Mouse (Mus musculus) lung, embryonic 14.5 days (tissue): Measurements from ENCODE around the gene Gm21974. TPM values are rescaled to one million over a fixed set of nuclear protein-coding genes. Genes with fewer than 3 reads are reported as not detected.
A peak's percentile ranks its signal among the peaks of the same experiment; 100 is the strongest.

Experiments
- ATAC-seq: fragments of 200-750 bp; cut with Nextera tagmentation; 2 replicates; pipeline ENCODE4 v1.8.0; 2017; ENCODE audit warnings: mild to moderate bottlenecking, moderate TSS enrichment, moderate library complexity; ENCODE audit not compliant: insufficient read depth
- DNase-seq: peaks from one replicate; pipeline ENCODE4 v3.0.0-alpha.2; 2015
- H3K27ac ChIP-seq: fragments of 300-500 bp; sonication (generic); 2 replicates; pipeline ENCODE4 v1.5.1; 2014; ENCODE audit warnings: low read depth, mild to moderate bottlenecking, moderate library complexity
- H3K27me3 ChIP-seq: fragments of 300-500 bp; sonication (generic); 2 replicates; pipeline ENCODE4 v1.6.1; 2014; ENCODE audit warnings: low read length, control low read depth; ENCODE audit not compliant: insufficient read depth
- H3K36me3 ChIP-seq: fragments of 300-500 bp; sonication (generic); 2 replicates; pipeline ENCODE4 v1.6.1; 2014; ENCODE audit warnings: control low read depth; ENCODE audit not compliant: insufficient read depth
- H3K4me1 ChIP-seq: fragments of 300-500 bp; sonication (generic); 2 replicates; pipeline ENCODE4 v1.6.1; 2014; ENCODE audit warnings: antibody characterized with exemption, control low read depth; ENCODE audit not compliant: insufficient read depth
- H3K4me2 ChIP-seq: fragments of 300-500 bp; sonication (generic); 2 replicates; pipeline ENCODE4 v1.6.1; 2014; ENCODE audit warnings: mild to moderate bottlenecking
- H3K4me3 ChIP-seq: fragments of 300-500 bp; sonication (generic); 2 replicates; pipeline ENCODE4 v1.5.1; 2014; ENCODE audit warnings: low read depth, low read length
- H3K9ac ChIP-seq: fragments of 300-500 bp; sonication (generic); 2 replicates; pipeline ENCODE4 v1.6.1; 2014
- H3K9me3 ChIP-seq: fragments of 300-500 bp; sonication (generic); 2 replicates; pipeline ENCODE4 v1.6.1; 2016; ENCODE audit warnings: low read depth, low read length, control low read depth
- CTCF ChIP-seq: IDR thresholded peaks from 2 replicates; pipeline ENCODE4 v1.5.1; 2016; ENCODE audit warnings: antibody characterized with exemption, low read depth
- WGBS: fragments of 180-500 bp; shearing (Covaris S2); extraction: QIAGEN DNeasy Blood & Tissue Kit; methylation state at CpG from one replicate; pipeline ENCODE4 v1.1.7; 2014; 5-methylcytosine and 5-hydroxymethylcytosine counted together
- polyA plus RNA-seq: library from polyadenylated mRNA; unstranded; fragments of >200 nt; fragmentation: Nextera tagmentation; extraction: Ambion mirVana; gene quantifications from 2 replicates; pipeline ENCODE4 v1.2.1, GENCODE M21; 2014

Gm21974 gene
- polyA plus RNA-seq, 1 experiment from 2014 or later = not detected

DNA sequence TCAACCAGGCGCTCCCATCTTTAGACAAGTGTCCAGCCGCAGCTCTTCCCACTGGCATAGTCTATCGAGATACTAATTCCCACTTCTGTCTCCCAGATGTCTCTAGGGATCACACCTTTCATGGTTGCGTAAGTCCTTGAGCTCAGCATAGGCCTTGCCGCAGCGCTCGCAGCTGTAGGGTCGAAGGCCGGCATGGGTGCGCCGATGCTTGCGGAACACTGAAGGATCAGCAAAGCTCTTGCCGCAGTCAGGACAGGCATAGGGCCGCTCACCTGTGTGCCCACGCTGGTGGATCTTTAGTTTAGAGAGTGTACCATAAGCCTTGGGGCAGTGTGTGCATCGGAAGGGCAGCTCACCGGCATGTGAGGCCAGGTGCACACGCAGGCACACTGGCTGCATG is 27.6 kb downstream of the Gm21974 start:
- DNase-seq (no peak), ATAC-seq (no peak)
- Histone ChIP-seq H3K4me3 (no peak overlapping the region), H3K27me3 (no peaks in the 10 kb centered on the region), H3K9me3 (no peaks in the 10 kb centered on the region), H3K4me1 (no peaks in the 10 kb centered on the region), H3K36me3 (peaks cover 53% of the 10 kb centered on the region), H3K27ac (no peak overlapping the region), H3K9ac (no peak overlapping the region), H3K4me2 (no peak overlapping the region)
- 96% methylated on average over 18 of the region's 18 CpGs for WGBS
- no peak for TF ChIP-seq CTCF

DNA sequence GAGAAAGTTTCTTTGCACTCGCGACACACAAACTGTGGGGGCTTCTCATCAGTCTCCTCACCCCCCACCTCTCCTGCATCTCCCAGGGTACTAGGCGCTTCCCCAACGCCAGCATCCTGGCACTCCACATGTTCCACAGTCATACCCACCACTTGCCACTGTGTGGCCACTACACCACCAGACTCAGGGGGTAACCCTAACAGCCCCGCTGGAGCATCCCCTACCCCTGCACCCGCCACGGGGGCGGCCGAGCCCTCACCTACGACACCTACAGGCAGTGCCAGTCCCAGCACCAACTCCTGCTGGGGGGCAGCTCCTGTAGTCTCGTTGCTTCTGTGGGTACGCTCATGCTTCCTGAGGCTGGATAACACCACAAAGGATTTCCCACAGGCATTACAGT is 28.8 kb downstream of the Gm21974 start:
- peaks cover 46% of the 10 kb centered on the region for H3K36me3 ChIP-seq
- no peak for TF ChIP-seq CTCF

DNA sequence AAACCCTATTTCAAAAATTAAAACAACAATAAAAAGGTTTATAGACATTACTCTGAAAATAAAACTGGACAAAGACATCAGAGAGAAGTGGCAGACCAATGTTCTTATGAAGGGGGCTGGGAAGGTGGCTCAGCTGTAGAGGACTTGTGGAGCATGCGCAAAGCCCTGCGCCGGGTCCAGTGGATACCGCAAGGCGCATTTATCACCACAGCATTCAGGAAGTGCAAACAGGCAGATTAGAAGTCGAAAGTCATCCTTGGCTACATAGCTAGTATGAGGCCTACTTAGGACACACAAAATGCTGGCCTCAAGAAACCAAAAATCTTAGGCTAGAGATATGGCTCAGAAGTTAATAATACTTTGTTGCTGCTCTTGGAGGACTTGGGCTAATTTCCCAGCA is 37.0 kb downstream of the Gm21974 start:
- no peak overlapping the region for H3K9ac ChIP-seq
- no peaks in the 10 kb centered on the region for H3K27me3 ChIP-seq
- 86% methylated on average over 6 of the region's 6 CpGs for WGBS
- ATAC-seq = no peak
- H3K4me2 ChIP-seq = no peak overlapping the region
- H3K9me3 ChIP-seq = no peaks in the 10 kb centered on the region
- DNase-seq = no peak
- no peaks in the 10 kb centered on the region for H3K36me3 ChIP-seq
- no peak for TF ChIP-seq CTCF
- no peak overlapping the region for H3K27ac ChIP-seq
- H3K4me1 ChIP-seq = no peaks in the 10 kb centered on the region
- no peak overlapping the region for H3K4me3 ChIP-seq

More for the DNA sequence above, 28.8 kb downstream of the Gm21974 start:
- 91% methylated on average over 12 of the region's 12 CpGs for WGBS
- Histone ChIP-seq H3K4me3 (no peak overlapping the region), H3K4me2 (no peak overlapping the region), H3K27ac (no peak overlapping the region), H3K9me3 (no peaks in the 10 kb centered on the region), H3K27me3 (no peaks in the 10 kb centered on the region), H3K9ac (no peak overlapping the region), H3K4me1 (no peaks in the 10 kb centered on the region)
- DNase-seq = no peak
- ATAC-seq = no peak

DNA sequence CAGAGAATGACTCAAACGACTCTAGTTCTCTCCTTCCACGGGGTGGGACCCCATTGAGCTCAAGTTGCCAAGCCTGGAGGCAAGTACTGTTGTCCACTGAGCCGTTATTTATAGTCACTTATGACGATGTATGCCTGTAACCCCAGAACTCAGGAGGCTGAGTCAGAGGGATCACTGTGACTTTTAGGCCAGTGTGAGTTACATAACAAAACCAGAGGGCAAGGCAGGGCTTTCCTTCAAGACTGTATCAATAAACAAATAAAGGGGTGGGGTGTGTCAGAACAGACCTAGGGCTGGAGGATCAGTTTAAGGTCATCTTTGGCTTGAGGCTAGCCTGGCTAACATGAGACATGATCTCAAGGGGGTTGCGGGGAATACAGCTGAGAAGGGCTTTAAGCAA is 44.3 kb downstream of the Gm21974 start:
- H3K9me3 ChIP-seq = no peaks in the 10 kb centered on the region
- H3K4me1 ChIP-seq = no peaks in the 10 kb centered on the region
- H3K4me2 ChIP-seq = no peak overlapping the region
- ATAC-seq (no peak), DNase-seq (no peak)
- no peak overlapping the region for H3K27ac ChIP-seq
- WGBS = 51% methylated on average over 5 of the region's 5 CpGs
- H3K4me3 ChIP-seq = no peak overlapping the region
- no peak for TF ChIP-seq CTCF
- H3K27me3 ChIP-seq = no peaks in the 10 kb centered on the region
- peaks cover 18% of the 10 kb centered on the region; the same call in 1 of the 2 replicates for H3K36me3 ChIP-seq
- no peak overlapping the region for H3K9ac ChIP-seq

DNA sequence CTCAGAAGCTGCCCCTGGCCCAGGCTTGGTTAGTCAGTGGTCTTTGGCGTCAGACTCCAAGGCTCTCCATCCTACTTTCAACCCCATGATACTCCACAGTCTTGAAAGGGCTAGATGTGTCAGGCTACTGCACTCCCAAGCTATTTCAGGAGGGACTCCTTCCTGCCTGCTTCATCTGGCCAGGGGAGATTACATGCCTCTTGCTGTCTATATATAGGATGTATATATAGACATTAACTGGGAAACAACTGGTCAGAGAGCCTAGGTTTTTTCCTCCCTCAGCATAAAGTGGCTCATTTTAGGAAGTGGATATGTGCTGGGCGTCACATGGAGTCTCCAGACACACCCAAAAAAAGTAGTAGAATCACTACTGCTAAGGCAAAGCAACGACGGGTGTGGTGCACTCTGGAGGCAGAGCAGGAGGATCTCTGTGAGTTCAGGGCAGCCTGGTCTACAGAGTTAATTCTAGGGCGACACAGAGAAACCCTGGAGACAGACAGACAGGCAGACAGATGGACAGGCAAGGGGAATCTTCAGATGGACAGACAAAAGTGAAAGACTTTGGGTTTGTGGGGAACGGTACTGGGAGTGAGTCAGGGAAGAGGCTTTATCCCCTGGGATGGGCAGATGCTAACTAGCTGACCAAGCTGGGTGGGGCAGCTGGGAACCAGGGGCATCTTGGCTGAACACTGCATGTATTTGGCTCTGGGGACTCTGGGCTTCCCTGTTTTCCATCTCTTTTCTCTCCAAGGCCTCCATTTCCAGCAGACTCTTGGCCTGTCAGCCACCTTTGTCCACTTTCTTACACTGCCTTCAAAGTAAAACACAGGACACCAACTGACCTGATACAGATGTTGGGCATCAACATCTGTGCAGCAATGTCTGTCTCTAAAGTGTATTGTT is 45.0 kb downstream of the Gm21974 start:
- ATAC-seq = no peak
- no peaks in the 10 kb centered on the region for H3K27me3 ChIP-seq
- WGBS = 70% methylated on average over 6 of the region's 6 CpGs

DNA sequence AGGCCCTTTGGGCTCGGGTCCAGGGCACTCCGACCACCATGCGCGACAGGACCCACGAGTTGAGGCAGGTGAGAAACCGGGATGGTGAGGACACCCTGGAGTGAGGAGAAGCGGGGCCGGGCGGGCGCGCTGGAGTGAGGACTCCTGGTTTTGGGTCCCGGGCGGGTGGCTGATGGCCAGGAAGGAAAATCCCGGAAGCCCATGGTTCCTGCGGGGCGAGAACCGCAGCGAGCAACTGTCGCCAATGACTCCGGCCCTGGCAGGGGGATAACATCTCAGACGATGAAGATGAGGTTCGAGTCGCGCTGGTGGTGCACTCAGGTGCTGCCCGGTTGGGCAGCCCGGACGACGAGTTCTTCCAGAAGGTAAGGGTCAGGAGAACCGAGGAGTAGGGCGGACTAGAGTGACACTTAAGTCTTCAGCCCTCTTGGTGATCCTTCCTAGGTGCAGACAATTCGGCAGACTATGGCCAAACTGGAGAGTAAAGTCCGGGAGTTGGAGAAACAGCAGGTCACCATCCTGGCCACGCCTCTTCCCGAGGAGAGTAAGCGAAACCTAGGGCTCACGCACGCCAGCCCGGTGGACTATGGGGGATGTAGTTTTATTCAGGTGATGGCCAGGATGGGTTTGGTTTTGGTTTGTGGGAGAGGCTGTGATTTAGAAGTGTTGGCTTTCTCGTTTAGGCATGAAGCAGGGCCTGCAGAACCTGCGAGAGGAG is 53.1 kb downstream of the Gm21974 start:
- peak; percentile 87 for DNase-seq
- Histone ChIP-seq H3K9me3 (no peaks in the 10 kb centered on the region), H3K9ac (peak overlapping the region; percentile 62), H3K27me3 (no peaks in the 10 kb centered on the region), H3K27ac (peak overlapping the region; percentile 91), H3K4me1 (0 out of 2 replicates have a peak, but pooled peaks cover 6% of the 10 kb centered on the region), H3K36me3 (peaks cover 31% of the 10 kb centered on the region), H3K4me2 (peak overlapping the region; percentile 90), H3K4me3 (peak overlapping the region; percentile 76)
- ATAC-seq = peak; percentile 52
- under 1% methylated on average over 40 of the region's 40 CpGs for WGBS
- no peak for TF ChIP-seq CTCF

More for the DNA sequence above, 45.0 kb downstream of the Gm21974 start:
- Histone ChIP-seq H3K4me1 (no peaks in the 10 kb centered on the region), H3K27ac (no peak overlapping the region), H3K4me3 (no peak overlapping the region), H3K9ac (no peak overlapping the region), H3K4me2 (no peak overlapping the region), H3K9me3 (no peaks in the 10 kb centered on the region), H3K36me3 (peaks cover 24% of the 10 kb centered on the region; the same call in 1 of the 2 replicates)
- DNase-seq = no peak
- no peak for TF ChIP-seq CTCF
